Mouse (Mus musculus) MEL (cell line): ENCODE data around the gene Gm20509.

Source experiments
- BHLHE40 ChIP-seq: IDR thresholded peaks from 2 replicates; pipeline ENCODE4 v1.6.1; 2012; ENCODE audit warnings: low read depth, mild to moderate bottlenecking, inconsistent platforms, low read length, improper control_type of control experiment, borderline replicate concordance
- CHD1 ChIP-seq: IDR thresholded peaks from 2 replicates; pipeline ENCODE4 v1.6.1; 2012; ENCODE audit warnings: low read depth, mild to moderate bottlenecking, inconsistent platforms, low read length, improper control_type of control experiment
- CTCF ChIP-seq, 3 experiments: IDR thresholded peaks in 2 of 3; conservative IDR thresholded peaks in 1 of 3; 2 replicates each; pipeline ENCODE4 v1.5.1; 2011 to 2012; ENCODE audit warnings: low read length in 3 of 3, low read depth in 2 of 3, mild to moderate bottlenecking in 2 of 3, improper control_type of control experiment in 1 of 3, inconsistent platforms in 1 of 3, mixed read lengths in 1 of 3, moderate library complexity in 1 of 3; ENCODE audit not compliant: control insufficient read depth in 1 of 3, insufficient read depth in 1 of 3, poor library complexity in 1 of 3, severe bottlenecking in 1 of 3
- ELF1 ChIP-seq: IDR thresholded peaks from 2 replicates; pipeline ENCODE4 v1.6.1; 2014; ENCODE audit warnings: low read depth, mild to moderate bottlenecking, inconsistent platforms, low read length, improper control_type of control experiment, moderate library complexity
- EP300 ChIP-seq, 2 experiments: IDR thresholded peaks; 2 replicates each; pipeline ENCODE4 v1.6.1; 2011; ENCODE audit warnings: improper control_type of control experiment in 2 of 2, low read length in 2 of 2, low read depth in 1 of 2, mild to moderate bottlenecking in 1 of 2
- GABPA ChIP-seq: IDR thresholded peaks from 2 replicates; pipeline ENCODE4 v1.6.1; 2012; ENCODE audit warnings: low read depth, mild to moderate bottlenecking, inconsistent platforms, low read length, improper control_type of control experiment, moderate library complexity
- GATA1 ChIP-seq: IDR thresholded peaks from 2 replicates; pipeline ENCODE4 v1.6.1; 2011; ENCODE audit warnings: low read depth, low read length, improper control_type of control experiment
- POLR2A ChIP-seq, 2 experiments: IDR thresholded peaks; 2 replicates each; pipeline ENCODE4 v1.6.1; 2011 to 2012; ENCODE audit warnings: low read length in 2 of 2, mild to moderate bottlenecking in 2 of 2, control low read depth in 1 of 2, improper control_type of control experiment in 1 of 2, low read depth in 1 of 2, moderate library complexity in 1 of 2; ENCODE audit not compliant: control insufficient read depth in 1 of 2, insufficient read depth in 1 of 2, poor library complexity in 1 of 2
- USF1 ChIP-seq: IDR thresholded peaks from 2 replicates; pipeline ENCODE4 v1.6.1; 2014; ENCODE audit warnings: low read depth, mild to moderate bottlenecking, inconsistent platforms, low read length, improper control_type of control experiment, moderate library complexity

- no peak for TF ChIP-seq CHD1
- peak; percentile 58 for TF ChIP-seq USF1
- 0 out of 2 replicates have a peak, but pooled peaks have one; percentile 22 for TF ChIP-seq GATA1
- TF ChIP-seq ELF1 = no peak
- no peak for TF ChIP-seq CTCF (IDR thresholded peaks at IDR 0.05 in 2 of 3, conservative IDR thresholded peaks at IDR 0.05 in 1 of 3; ENCODE audit: control insufficient read depth in 1 of 3, insufficient read depth in 1 of 3, low read depth in 2 of 3, low read length in 3 of 3, poor library complexity in 1 of 3, severe bottlenecking in 1 of 3)
- peak; percentile 45; the same call in 1 of the 2 replicates for TF ChIP-seq BHLHE40
- TF ChIP-seq EP300 (IDR thresholded peaks at IDR 0.05; ENCODE audit: low read depth in 1 of 2, low read length in 2 of 2) = peak; percentile 35 to 41; a peak in 2 of 4 replicates
- TF ChIP-seq POLR2A (IDR thresholded peaks at IDR 0.05; ENCODE audit: control insufficient read depth in 1 of 2, insufficient read depth in 1 of 2, low read depth in 1 of 2, low read length in 2 of 2, poor library complexity in 1 of 2) = no peak
- TF ChIP-seq GABPA = no peak
These were observed 29.8 kb upstream of the Gm20509 start for GRCm38 (mm10) chr9:73072426-73072825.
